Mouse (Mus musculus) ES-Bruce4 (cell line): ENCODE results near the gene Med21.

Experiments
- CTCF ChIP-seq: IDR thresholded peaks from one replicate; pipeline ENCODE4 v1.8.1; 2011; ENCODE audit warnings: low read depth, low read length
- POLR2A ChIP-seq: IDR thresholded peaks from one replicate; pipeline ENCODE4 v1.8.1; 2011; ENCODE audit warnings: low read length; ENCODE audit not compliant: insufficient read depth

- TF ChIP-seq CTCF, result no peak
- no peak for TF ChIP-seq POLR2A
Measured at GRCm38 (mm10) chr6:146633629-146634014, 8.7 kb upstream of the Med21 start.
